Mouse (Mus musculus) C2C12 (cell line): ENCODE results near the gene Hcn3. TPM values are rescaled to one million over a fixed set of nuclear protein-coding genes. Genes with fewer than 3 reads are reported as not detected.

ENCODE experiments used
- H3K27me3 ChIP-seq: one replicate; pipeline ENCODE4 v1.6.1; 2011; ENCODE audit not compliant: control insufficient read depth, insufficient read depth, insufficient read length
- H3K36me3 ChIP-seq: one replicate; pipeline ENCODE4 v1.6.1; 2011; ENCODE audit not compliant: control insufficient read depth, insufficient read depth
- H3K4me3 ChIP-seq: one replicate; pipeline ENCODE4 v1.5.1; 2011; ENCODE audit warnings: mild to moderate bottlenecking, control low read depth; ENCODE audit not compliant: poor library complexity, insufficient read depth, severe bottlenecking
- H3K79me2 ChIP-seq: one replicate; pipeline ENCODE4 v1.6.1; 2011; ENCODE audit not compliant: control insufficient read depth, insufficient read depth
- H3K79me3 ChIP-seq: one replicate; pipeline ENCODE4 v1.6.1; 2011; ENCODE audit warnings: low read depth, control low read depth
- H3ac ChIP-seq: one replicate; pipeline ENCODE3; 2011; ENCODE audit warnings: low read depth; ENCODE audit not compliant: control insufficient read depth, insufficient read length
- CEBPB ChIP-seq: IDR thresholded peaks from one replicate; pipeline ENCODE4 v1.6.1; 2011; ENCODE audit warnings: low read depth, mild to moderate bottlenecking, control low read depth, moderate library complexity
- CTCF ChIP-seq: IDR thresholded peaks from one replicate; pipeline ENCODE4 v1.5.1; 2011; ENCODE audit not compliant: control insufficient read depth, insufficient read depth, insufficient read length
- FOSL1 ChIP-seq: IDR thresholded peaks from one replicate; pipeline ENCODE4 v1.8.0; 2011; ENCODE audit warnings: mild to moderate bottlenecking, low read length; ENCODE audit not compliant: poor library complexity, insufficient read depth, severe bottlenecking
- MAX ChIP-seq: IDR thresholded peaks from one replicate; pipeline ENCODE4 v1.6.1; 2011; ENCODE audit warnings: mild to moderate bottlenecking, control low read depth
- MYOD1 ChIP-seq: IDR thresholded peaks from one replicate; pipeline ENCODE4 v1.6.1; 2011; ENCODE audit warnings: low read depth; ENCODE audit not compliant: control insufficient read depth, insufficient read length
- MYOG ChIP-seq: IDR thresholded peaks from one replicate; pipeline ENCODE4 v1.6.1; 2011; ENCODE audit not compliant: control insufficient read depth, insufficient read length; ENCODE audit errors: extremely low read depth
- USF1 ChIP-seq: IDR thresholded peaks from one replicate; pipeline ENCODE4 v1.6.1; 2011; ENCODE audit warnings: low read depth, mild to moderate bottlenecking, control low read depth, moderate library complexity
- polyA plus RNA-seq: library from polyadenylated mRNA; unstranded; fragments of >200 nt; fragmentation: generic; extraction: Trizol; gene quantifications from one replicate; pipeline ENCODE4 v1.2.1, GENCODE M21; 2012; ENCODE audit warnings: missing spikeins

Hcn3 gene
- polyA plus RNA-seq, 1 experiment = 0.15 TPM

- TF ChIP-seq FOSL1 = no peak
- TF ChIP-seq USF1 = no peak
- no peak for TF ChIP-seq MYOD1
- TF ChIP-seq MAX = no peak
- no peak for TF ChIP-seq MYOG
- no peak for TF ChIP-seq CEBPB
- TF ChIP-seq CTCF = no peak
- no peaks in the 10 kb centered on the region for H3K27me3 ChIP-seq
- H3K79me2 ChIP-seq = no peaks in the 10 kb centered on the region
- H3ac ChIP-seq = no peak overlapping the region
- no peak overlapping the region for H3K4me3 ChIP-seq
- no peaks in the 10 kb centered on the region for H3K79me3 ChIP-seq
- H3K36me3 ChIP-seq = peaks cover 3% of the 10 kb centered on the region
Observed at GRCm38 (mm10) chr3:89193351-89193750, 33.4 kb upstream of the Hcn3 start.

DNA sequence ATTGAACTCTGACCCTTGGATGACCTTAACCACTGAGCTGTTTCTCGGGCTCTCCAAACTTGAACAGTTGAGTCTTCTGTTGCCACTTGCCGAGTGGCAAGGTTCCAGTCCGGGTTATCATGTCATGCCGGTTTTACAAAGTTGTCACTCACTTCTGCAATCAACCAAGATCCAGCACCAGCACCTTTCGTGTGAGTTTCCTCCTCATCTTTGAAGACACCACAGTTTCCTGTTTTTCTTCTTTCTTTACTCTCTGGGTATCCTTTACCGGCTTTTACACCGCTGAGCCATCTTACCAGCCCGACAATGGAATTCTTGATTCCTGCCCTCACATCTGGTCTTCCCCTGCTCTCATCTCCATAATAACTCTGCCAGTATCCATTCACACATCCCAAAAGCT lies 30.4 kb upstream of the Hcn3 start:
- Histone ChIP-seq H3K27me3 (no peaks in the 10 kb centered on the region), H3ac (no peak overlapping the region), H3K4me3 (no peak overlapping the region), H3K36me3 (peaks cover 3% of the 10 kb centered on the region), H3K79me3 (no peaks in the 10 kb centered on the region), H3K79me2 (no peaks in the 10 kb centered on the region)
- TF ChIP-seq MYOG (no peak), FOSL1 (no peak)

GRCm38 (mm10) chr3:89188478-89188875 lies 28.5 kb upstream of the Hcn3 start:
- Histone ChIP-seq H3K4me3 (peak overlapping the region; percentile 2), H3ac (no peak overlapping the region), H3K36me3 (peaks cover 3% of the 10 kb centered on the region), H3K79me3 (no peaks in the 10 kb centered on the region), H3K27me3 (no peaks in the 10 kb centered on the region), H3K79me2 (no peaks in the 10 kb centered on the region)
- TF ChIP-seq USF1 = no peak
- no peak for TF ChIP-seq MYOD1
- no peak for TF ChIP-seq FOSL1
- no peak for TF ChIP-seq MYOG
- no peak for TF ChIP-seq CEBPB
- no peak for TF ChIP-seq MAX
- TF ChIP-seq CTCF = no peak

DNA sequence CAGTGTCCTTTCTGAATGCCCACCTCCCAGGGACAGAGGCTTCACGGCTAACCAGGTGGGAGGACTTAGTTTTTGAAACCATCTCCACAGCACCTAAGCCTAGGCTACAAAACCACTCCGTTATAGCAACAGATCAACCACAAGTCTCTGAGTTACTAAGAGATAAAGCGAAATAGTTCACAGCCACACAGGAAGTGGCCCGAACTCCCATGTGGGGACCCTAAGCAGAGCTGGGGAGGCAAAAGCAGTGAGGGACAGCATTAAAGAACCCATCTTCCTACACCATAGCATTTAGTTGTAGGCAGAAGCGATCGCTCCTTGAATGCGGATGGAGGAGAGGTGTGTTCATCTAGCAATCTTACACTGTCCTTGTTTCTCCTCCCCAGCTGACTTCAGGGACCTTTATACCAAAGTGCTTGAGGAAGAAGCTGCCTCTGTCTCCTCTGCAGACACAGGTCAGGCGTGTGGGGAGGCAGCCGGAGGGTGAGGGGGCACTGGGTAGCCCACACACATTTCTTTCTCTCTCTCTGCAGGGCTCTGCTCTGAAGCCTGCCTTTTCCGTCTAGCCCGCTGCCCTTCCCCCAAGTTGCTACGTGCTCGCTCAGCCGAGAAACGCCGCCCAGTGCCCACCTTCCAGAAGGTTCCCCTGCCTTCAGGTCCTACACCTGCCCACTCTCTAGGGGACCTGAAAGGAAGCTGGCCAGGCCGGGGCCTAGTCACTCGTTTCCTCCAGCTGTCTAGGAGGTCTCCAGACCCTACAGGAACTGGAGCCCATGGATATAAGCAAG lies 27.9 kb upstream of the Hcn3 start:
- Histone ChIP-seq H3K79me2 (no peaks in the 10 kb centered on the region), H3ac (no peak overlapping the region), H3K27me3 (no peaks in the 10 kb centered on the region), H3K36me3 (peaks cover 3% of the 10 kb centered on the region), H3K79me3 (no peaks in the 10 kb centered on the region), H3K4me3 (no peak overlapping the region)
- TF ChIP-seq CTCF = no peak
- no peak for TF ChIP-seq MYOD1
- TF ChIP-seq USF1 = no peak
- TF ChIP-seq CEBPB = no peak
- no peak for TF ChIP-seq MYOG
- no peak for TF ChIP-seq MAX
- TF ChIP-seq FOSL1 = no peak

GRCm38 (mm10) chr3:89187197-89187596 lies 27.2 kb upstream of the Hcn3 start:
- no peaks in the 10 kb centered on the region for H3K79me3 ChIP-seq
- no peak overlapping the region for H3K4me3 ChIP-seq
- no peaks in the 10 kb centered on the region for H3K27me3 ChIP-seq
- H3K36me3 ChIP-seq = peaks cover 5% of the 10 kb centered on the region
- TF ChIP-seq USF1 (no peak), FOSL1 (no peak), MYOD1 (no peak), CTCF (no peak), MAX (no peak)
- no peaks in the 10 kb centered on the region for H3K79me2 ChIP-seq
- H3ac ChIP-seq = no peak overlapping the region

- peak overlapping the region; percentile 88 for H3ac ChIP-seq
- peak overlapping the region; percentile 21 for H3K4me3 ChIP-seq
- peaks cover 6% of the 10 kb centered on the region for H3K79me3 ChIP-seq
- TF ChIP-seq MYOG (no peak), MYOD1 (no peak), FOSL1 (no peak), CEBPB (no peak), CTCF (no peak), USF1 (no peak), MAX (no peak)
- H3K36me3 ChIP-seq = peaks cover 36% of the 10 kb centered on the region
- peaks cover 6% of the 10 kb centered on the region for H3K79me2 ChIP-seq
- no peaks in the 10 kb centered on the region for H3K27me3 ChIP-seq
Observed at GRCm38 (mm10) chr3:89183959-89184315, 23.9 kb upstream of the Hcn3 start.
